Mouse (Mus musculus) MEL (cell line): ENCODE results near the gene Gm10644. TPM values are rescaled to one million over a fixed set of nuclear protein-coding genes. Genes with fewer than 3 reads are reported as not detected.
A peak's percentile ranks its signal among the peaks of the same experiment; 100 is the strongest.

Source experiments
- DNase-seq: peaks from one replicate; pipeline ENCODE4 v3.0.0; 2011; ENCODE audit warnings: low read depth, low spot score
- H3K27ac ChIP-seq: 2 replicates; pipeline ENCODE4 v1.5.1; 2012; ENCODE audit warnings: low read depth, mild to moderate bottlenecking, control low read depth, low read length, moderate library complexity; ENCODE audit not compliant: control insufficient read depth
- H3K27me3 ChIP-seq, 2 experiments: fragments of 150-350 bp in 1 of 2; sonication (generic) in 1 of 2; 2 replicates each; pipeline ENCODE4 v1.6.1; 2012; ENCODE audit warnings: low read length in 2 of 2, mild to moderate bottlenecking in 2 of 2, improper control_type of control experiment in 1 of 2, moderate library complexity in 1 of 2; ENCODE audit not compliant: insufficient read depth in 2 of 2, control insufficient read depth in 1 of 2
- H3K36me3 ChIP-seq, 2 experiments: 2 replicates each; pipeline ENCODE4 v1.6.1; 2012 to 2014; ENCODE audit warnings: low read length in 2 of 2, improper control_type of control experiment in 1 of 2, inconsistent platforms in 1 of 2, mild to moderate bottlenecking in 1 of 2; ENCODE audit not compliant: insufficient read depth in 2 of 2, control insufficient read depth in 1 of 2
- H3K4me1 ChIP-seq, 2 experiments: fragments of 150-350 bp in 1 of 2; sonication (generic) in 1 of 2; 2 replicates each; pipeline ENCODE4 v1.6.1; 2012; ENCODE audit warnings: low read length in 2 of 2, improper control_type of control experiment in 1 of 2, mild to moderate bottlenecking in 1 of 2; ENCODE audit not compliant: insufficient read depth in 2 of 2, control insufficient read depth in 1 of 2
- H3K4me3 ChIP-seq, 2 experiments: fragments of 150-350 bp in 1 of 2; sonication (generic) in 1 of 2; 2 replicates each; pipeline ENCODE4 v1.5.1; 2012; ENCODE audit warnings: low read depth in 2 of 2, low read length in 2 of 2, mild to moderate bottlenecking in 2 of 2, moderate library complexity in 2 of 2, control low read depth in 1 of 2, improper control_type of control experiment in 1 of 2; ENCODE audit not compliant: control insufficient read depth in 1 of 2, insufficient read depth in 1 of 2
- H3K79me2 ChIP-seq: 2 replicates; pipeline ENCODE4 v1.6.1; 2012; ENCODE audit warnings: mild to moderate bottlenecking, low read length, moderate library complexity; ENCODE audit not compliant: control insufficient read depth, poor library complexity, insufficient read depth
- H3K9ac ChIP-seq: 2 replicates; pipeline ENCODE4 v1.6.1; 2012; ENCODE audit warnings: low read depth, mild to moderate bottlenecking, control low read depth, low read length, moderate library complexity; ENCODE audit not compliant: control insufficient read depth, poor library complexity, severe bottlenecking
- H3K9me3 ChIP-seq: fragments of 150-350 bp; sonication (generic); replicated peaks from 2 replicates; pipeline ENCODE4 v1.6.1; 2012; ENCODE audit warnings: mild to moderate bottlenecking, low read length, improper control_type of control experiment, moderate library complexity; ENCODE audit not compliant: insufficient read depth
- BHLHE40 ChIP-seq: IDR thresholded peaks from 2 replicates; pipeline ENCODE4 v1.6.1; 2012; ENCODE audit warnings: low read depth, mild to moderate bottlenecking, inconsistent platforms, low read length, improper control_type of control experiment, borderline replicate concordance
- CHD1 ChIP-seq: IDR thresholded peaks from 2 replicates; pipeline ENCODE4 v1.6.1; 2012; ENCODE audit warnings: low read depth, mild to moderate bottlenecking, inconsistent platforms, low read length, improper control_type of control experiment
- CHD2 ChIP-seq: IDR thresholded peaks from 2 replicates; pipeline ENCODE4 v1.6.1; 2011; ENCODE audit warnings: low read length, improper control_type of control experiment
- GATA1 ChIP-seq: IDR thresholded peaks from 2 replicates; pipeline ENCODE4 v1.6.1; 2011; ENCODE audit warnings: low read depth, low read length, improper control_type of control experiment
- HCFC1 ChIP-seq: IDR thresholded peaks from 2 replicates; pipeline ENCODE4 v1.6.1; 2012; ENCODE audit warnings: low read depth, mild to moderate bottlenecking, inconsistent platforms, low read length, improper control_type of control experiment, moderate library complexity
- JUND ChIP-seq: IDR thresholded peaks from 2 replicates; pipeline ENCODE4 v1.6.1; 2011; ENCODE audit warnings: low read depth, mild to moderate bottlenecking, improper control_type of control experiment, low read length
- MAX ChIP-seq: IDR thresholded peaks from 2 replicates; pipeline ENCODE4 v1.6.1; 2011; ENCODE audit warnings: low read length, improper control_type of control experiment
- MAZ ChIP-seq: IDR thresholded peaks from 2 replicates; pipeline ENCODE4 v1.6.1; 2012; ENCODE audit warnings: low read depth, mild to moderate bottlenecking, inconsistent platforms, low read length, improper control_type of control experiment
- MXI1 ChIP-seq: IDR thresholded peaks from 2 replicates; pipeline ENCODE4 v1.6.1; 2011; ENCODE audit warnings: mild to moderate bottlenecking, low read depth, low read length, improper control_type of control experiment
- MYB ChIP-seq: IDR thresholded peaks from 2 replicates; pipeline ENCODE4 v1.6.1; 2011; ENCODE audit warnings: mild to moderate bottlenecking, low read depth, low read length, improper control_type of control experiment
- NELFE ChIP-seq: IDR thresholded peaks from 2 replicates; pipeline ENCODE4 v1.6.1; 2011; ENCODE audit warnings: low read depth, low read length, improper control_type of control experiment
- NRF1 ChIP-seq: IDR thresholded peaks from 2 replicates; pipeline ENCODE4 v1.6.1; 2014; ENCODE audit warnings: low read depth, mild to moderate bottlenecking, inconsistent platforms, low read length, improper control_type of control experiment, moderate library complexity; ENCODE audit not compliant: poor library complexity, insufficient read depth, severe bottlenecking
- POLR2A ChIP-seq, 2 experiments: IDR thresholded peaks; 2 replicates each; pipeline ENCODE4 v1.6.1; 2011 to 2012; ENCODE audit warnings: low read length in 2 of 2, mild to moderate bottlenecking in 2 of 2, control low read depth in 1 of 2, improper control_type of control experiment in 1 of 2, low read depth in 1 of 2, moderate library complexity in 1 of 2; ENCODE audit not compliant: control insufficient read depth in 1 of 2, insufficient read depth in 1 of 2, poor library complexity in 1 of 2
- POLR2AphosphoS2 ChIP-seq: IDR thresholded peaks from 2 replicates; pipeline ENCODE4 v1.6.1; 2011; ENCODE audit warnings: low read length, improper control_type of control experiment
- SIN3A ChIP-seq: IDR thresholded peaks from 2 replicates; pipeline ENCODE4 v1.6.1; 2012; ENCODE audit warnings: low read length, improper control_type of control experiment, inconsistent platforms
- TAL1 ChIP-seq: IDR thresholded peaks from 2 replicates; pipeline ENCODE4 v1.6.1; 2012; ENCODE audit warnings: mild to moderate bottlenecking, inconsistent platforms, low read length, moderate library complexity, mixed read lengths
- TBP ChIP-seq: IDR thresholded peaks from 2 replicates; pipeline ENCODE4 v1.8.0; 2011; ENCODE audit warnings: low read depth, low read length, improper control_type of control experiment
- TCF12 ChIP-seq: IDR thresholded peaks from 2 replicates; pipeline ENCODE4 v1.6.1; 2014; ENCODE audit warnings: low read depth, mild to moderate bottlenecking, inconsistent platforms, low read length, improper control_type of control experiment, moderate library complexity
- USF1 ChIP-seq: IDR thresholded peaks from 2 replicates; pipeline ENCODE4 v1.6.1; 2014; ENCODE audit warnings: low read depth, mild to moderate bottlenecking, inconsistent platforms, low read length, improper control_type of control experiment, moderate library complexity
- ZC3H11A ChIP-seq: IDR thresholded peaks from 2 replicates; pipeline ENCODE4 v1.6.1; 2012; ENCODE audit warnings: low read depth, mild to moderate bottlenecking, inconsistent platforms, low read length, improper control_type of control experiment
- ZMIZ1 ChIP-seq: IDR thresholded peaks from 2 replicates; pipeline ENCODE4 v1.6.1; 2012; ENCODE audit warnings: low read depth, mild to moderate bottlenecking, inconsistent platforms, low read length, improper control_type of control experiment, moderate library complexity
- polyA plus RNA-seq, 2 experiments: library from polyadenylated mRNA; stranded (reverse) in 1 of 2; unstranded in 1 of 2; fragments of >175 nt in 1 of 2; fragments of >200 nt in 1 of 2; gene quantifications; 2 replicates each; pipeline versions ENCODE4 v1.2.1 to v1.2.4; 2012; ENCODE audit warnings: low replicate concordance in 2 of 2, low read depth in 1 of 2; ENCODE audit not compliant: insufficient read length in 2 of 2, insufficient read depth in 1 of 2, missing spikeins in 1 of 2
- total RNA-seq: library from RNA; depleted of rRNA; stranded (reverse); fragments of 300-350 nt; gene quantifications from 2 replicates; pipeline ENCODE4 v1.2.3, GENCODE M21; 2012

Gm10644 gene
- total and polyA plus RNA-seq, 3 experiments: 0.35 to 0.49 TPM; not detected in 1

DNA sequence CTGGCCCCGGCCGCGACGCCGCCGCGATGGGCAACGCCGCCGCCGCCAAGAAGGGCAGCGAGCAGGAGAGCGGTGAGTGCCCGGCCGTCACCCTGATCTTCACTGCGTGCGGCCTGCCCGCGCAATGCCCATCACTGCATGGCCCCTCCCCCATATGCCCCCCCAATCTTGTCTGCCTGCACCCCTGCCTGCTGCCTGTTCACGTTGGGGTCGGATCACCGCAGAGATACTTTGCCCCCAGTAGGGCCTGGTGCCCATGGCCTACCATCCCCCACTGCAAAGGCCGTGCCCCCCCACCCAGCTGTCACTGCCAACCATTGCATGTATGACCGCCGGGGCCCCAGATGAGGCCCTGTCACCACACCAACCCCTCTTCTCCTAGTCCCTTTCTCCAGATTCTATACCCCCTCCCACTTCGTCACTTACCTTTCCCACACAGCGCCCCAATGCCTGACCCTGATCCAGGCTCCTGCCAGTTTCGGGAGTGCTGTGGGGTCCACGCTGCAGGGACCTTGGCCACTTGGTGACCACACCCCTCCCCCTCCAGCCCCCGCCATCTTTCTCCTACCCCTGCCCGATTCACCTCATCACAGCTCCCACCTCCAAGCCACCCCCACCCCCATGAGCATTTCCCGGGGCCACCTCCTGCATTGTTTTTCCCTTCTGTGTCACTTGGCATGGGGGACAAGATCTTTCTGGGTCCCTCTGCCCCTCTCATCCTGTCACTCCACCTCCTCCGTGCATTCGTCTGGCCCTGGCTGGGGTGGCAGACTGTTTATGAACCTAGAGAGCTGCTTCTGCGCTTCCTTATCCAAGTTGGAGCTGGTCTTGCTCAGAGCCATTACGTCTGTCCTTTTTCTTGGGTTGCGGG lies 18.4 kb upstream of the Gm10644 start:
- Histone ChIP-seq H3K27me3 (no peaks in the 10 kb centered on the region), H3K36me3 (peaks cover 0 to 2% of the 10 kb centered on the region in 2 experiments; a peak in 3 of 4 replicates), H3K27ac (no peak overlapping the region), H3K4me1 (peaks cover 0 to 9% of the 10 kb centered on the region in 2 experiments; a peak in 1 of 4 replicates), H3K79me2 (peaks cover 8% of the 10 kb centered on the region), H3K9me3 (no peaks in the 10 kb centered on the region), H3K9ac (peak overlapping the region; percentile 78), H3K4me3 (peak overlapping the region; percentile 60 to 82)
- TF ChIP-seq MYB: no peak
- TF ChIP-seq SIN3A: no peak
- no peak for TF ChIP-seq TCF12
- TF ChIP-seq CHD1: no peak
- TF ChIP-seq ZMIZ1: no peak
- TF ChIP-seq ZC3H11A: no peak
- no peak; the same call in 1 of the 2 replicates for TF ChIP-seq MXI1
- no peak for TF ChIP-seq JUND
- peak; percentile 35 for DNase-seq

DNA sequence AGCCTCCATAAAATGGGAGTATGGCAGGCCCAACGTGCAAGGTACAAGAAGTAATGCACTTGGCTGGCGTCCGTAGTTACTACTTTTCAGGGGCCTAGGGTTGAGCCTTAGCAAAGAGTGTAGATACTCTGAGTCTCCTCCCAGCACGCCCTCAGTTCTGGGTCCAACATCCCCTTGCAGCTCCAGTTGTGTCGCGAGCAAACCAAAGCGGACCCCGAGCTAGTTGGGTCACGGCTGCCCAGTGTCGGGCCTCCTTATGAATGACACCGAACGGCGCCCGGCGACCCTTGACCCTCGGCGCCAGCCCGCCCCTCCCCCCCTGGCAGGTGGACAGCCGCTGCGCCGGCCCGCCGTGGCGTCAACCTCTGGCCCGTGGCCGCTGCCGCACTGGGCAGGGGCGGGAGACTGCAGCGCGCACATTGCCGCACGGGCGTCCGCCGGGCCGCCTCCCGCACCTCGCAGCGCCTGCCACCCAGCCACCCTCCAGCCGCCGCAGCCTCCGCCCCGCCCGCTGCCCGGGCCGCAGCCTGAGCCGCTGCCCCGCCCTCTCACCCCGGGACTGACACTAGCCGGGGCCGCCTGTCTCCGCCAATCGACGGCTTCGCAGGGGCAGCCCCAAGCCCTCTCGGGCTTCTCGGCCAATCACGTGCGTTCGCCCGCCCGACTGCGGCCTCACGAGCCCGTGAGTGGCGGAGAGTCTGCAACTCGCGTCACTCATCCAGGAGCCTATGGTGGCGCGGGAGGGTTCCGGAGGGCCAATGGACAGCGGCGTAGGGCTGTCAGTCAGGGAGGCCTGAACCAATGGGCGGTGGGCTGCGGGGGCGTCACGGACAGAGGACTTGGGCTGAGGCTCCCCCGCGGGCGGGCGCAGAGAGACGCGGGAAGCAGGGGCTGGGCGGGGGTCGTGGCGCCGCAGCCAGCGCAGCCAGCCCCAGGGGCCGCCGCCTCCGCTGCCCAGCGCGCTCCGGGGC lies 17.4 kb upstream of the Gm10644 start, which contains the start of gene Prkaca:
Gene Prkaca (plus strand): TSS at position 844 of the 971 bp plus-strand sequence.
- peak; percentile 98 for DNase-seq
- TF ChIP-seq MYB (no peak), NRF1 (peak; percentile 44; the same call in 1 of the 2 replicates), SIN3A (peak; percentile 53; the same call in 1 of the 2 replicates), POLR2AphosphoS2 (peak; percentile 45; the same call in 1 of the 2 replicates), MAZ (peak; percentile 78; the same call in 1 of the 2 replicates), USF1 (peak; percentile 75), NELFE (peak; percentile 63), BHLHE40 (no peak), HCFC1 (peak; percentile 78), POLR2A (IDR thresholded peaks at IDR 0.05; ENCODE audit: control insufficient read depth in 1 of 2, insufficient read depth in 1 of 2, low read depth in 1 of 2, low read length in 2 of 2, poor library complexity in 1 of 2) (peak; percentile 39 to 61; a peak in 1 of 4 replicates), MXI1 (peak; percentile 67; the same call in 1 of the 2 replicates), ZMIZ1 (0 out of 2 replicates have a peak, but pooled peaks have one; percentile 55), CHD2 (peak; percentile 87), TAL1 (no peak), GATA1 (no peak), MAX (peak; percentile 67; the same call in 1 of the 2 replicates), TBP (no peak)
- peak within 1 kb of the TSS; percentile 29 for H3K27ac ChIP-seq

More for the DNA sequence above, 17.4 kb upstream of the Gm10644 start, which contains the start of gene Prkaca:
- no peaks in the 10 kb centered on the region for H3K27me3 ChIP-seq
- H3K4me1 ChIP-seq: peaks cover 0 to 9% of the 10 kb centered on the region in 2 experiments; a peak in 1 of 4 replicates
- H3K36me3 ChIP-seq: peaks cover 0 to 4% of the 10 kb centered on the region in 2 experiments; a peak in 3 of 4 replicates
- H3K79me2 ChIP-seq: peaks cover 8% of the 10 kb centered on the region
- H3K4me3 ChIP-seq: peak within 1 kb of the TSS; percentile 69 to 82
- H3K9me3 ChIP-seq: no peaks in the 10 kb centered on the region
- H3K9ac ChIP-seq: peak within 1 kb of the TSS; percentile 78
